Mouse (Mus musculus) left cerebral cortex, adult 8-10 months (tissue): ENCODE measurements at regions not wholly inside any gene's neighbourhood (a gene's known extent, or its start where the extent isn't known, plus 50 kb on each side); places are given as distances from the start of the nearest gene placed in this dataset.
"Not testable (repeated sequence)": the region's sequence is repeated elsewhere in the genome, so short reads cannot be mapped to it uniquely, and the experiment has no call there.

Experiments
- DNase-seq, 2 experiments: peaks; one replicate each; pipeline ENCODE4 v3.0.0; 2022; ENCODE audit warnings: low spot score in 2 of 2

DNA sequence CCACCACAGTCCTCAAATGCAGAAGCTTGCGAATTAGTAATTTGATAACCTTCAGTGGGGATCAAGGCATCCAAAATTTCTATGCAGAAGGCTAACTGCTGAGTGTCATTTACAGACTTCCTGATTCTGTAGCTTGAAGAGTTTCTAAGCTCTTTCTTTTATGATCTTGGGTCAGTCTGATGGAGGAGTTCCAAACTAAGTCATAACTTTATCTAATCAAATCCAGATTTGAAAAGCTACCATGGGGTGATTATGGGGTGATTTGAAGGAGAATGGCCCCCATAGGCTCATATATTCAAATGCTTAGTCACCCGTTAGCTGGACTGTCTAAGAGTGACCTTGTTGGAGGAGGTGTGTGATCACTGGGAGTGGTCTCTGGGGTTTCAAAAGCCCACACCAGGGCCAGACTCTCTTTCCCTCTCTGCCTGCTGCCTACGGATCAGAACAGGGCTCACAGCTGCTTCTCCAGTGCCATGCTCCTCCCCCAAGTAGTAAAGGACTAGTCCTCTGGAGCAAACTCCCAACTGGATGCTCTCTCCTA, 152.0 kb upstream of the Supt20 start:
- no peak for DNase-seq

DNA sequence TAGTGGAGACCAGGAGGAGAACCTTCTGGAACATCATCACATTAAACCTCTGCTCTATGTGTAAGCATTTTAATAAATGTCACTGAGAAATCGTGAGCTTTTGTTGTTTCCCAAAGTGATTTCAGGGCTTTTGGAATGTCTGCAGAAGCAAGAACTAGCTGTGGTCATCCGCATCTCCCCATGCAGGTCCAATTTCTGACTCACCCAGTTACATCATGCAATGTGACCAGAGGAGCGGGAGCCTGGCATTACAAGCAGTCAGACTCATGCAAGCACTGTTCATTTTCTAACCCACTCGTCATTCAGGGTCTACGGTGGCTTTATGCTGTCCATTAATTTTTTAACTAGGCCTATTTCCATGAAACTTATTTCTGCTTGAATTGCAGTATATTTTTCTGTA, 151.2 kb upstream of the Supt20 start:
- no peak for DNase-seq

DNA sequence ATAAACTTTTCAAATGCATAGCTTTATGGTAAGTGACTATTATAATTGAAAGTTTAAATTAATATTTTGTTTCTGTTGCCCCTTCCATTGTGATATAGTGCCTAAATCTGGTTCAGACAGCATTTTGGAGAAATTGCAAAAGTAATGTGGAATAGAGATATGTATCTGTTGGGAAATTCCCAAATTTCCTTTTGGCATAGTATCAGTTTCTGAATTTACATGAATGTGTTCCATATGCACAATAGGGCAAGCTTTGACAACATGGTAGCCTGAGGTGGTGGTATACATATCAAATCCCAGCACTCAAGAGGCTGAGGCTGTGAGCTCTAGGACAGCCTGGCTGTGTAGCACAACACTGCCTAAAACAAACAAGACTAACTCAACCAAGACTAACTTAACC, 147.2 kb upstream of the Supt20 start:
- no peak for DNase-seq

DNA sequence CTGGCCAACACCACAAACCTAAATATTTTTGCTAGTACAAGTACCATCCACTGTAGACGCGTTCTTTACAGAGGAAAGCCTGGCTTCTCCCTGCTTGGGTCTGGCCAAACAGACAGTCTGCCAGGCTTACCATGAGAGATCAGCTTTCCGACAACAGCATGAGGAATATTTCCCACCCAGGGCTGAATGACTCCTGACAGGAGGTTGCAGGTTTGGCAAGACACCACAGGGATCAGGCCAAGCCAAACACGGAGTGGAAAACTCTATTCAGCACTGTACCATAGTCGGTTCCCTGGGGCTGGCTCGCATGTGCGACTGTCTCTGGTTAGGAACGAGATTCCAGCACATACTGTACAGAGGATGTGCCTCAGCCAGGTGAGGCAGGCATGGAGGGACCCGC, 140.7 kb upstream of the Supt20 start:
- DNase-seq = no peak

DNA sequence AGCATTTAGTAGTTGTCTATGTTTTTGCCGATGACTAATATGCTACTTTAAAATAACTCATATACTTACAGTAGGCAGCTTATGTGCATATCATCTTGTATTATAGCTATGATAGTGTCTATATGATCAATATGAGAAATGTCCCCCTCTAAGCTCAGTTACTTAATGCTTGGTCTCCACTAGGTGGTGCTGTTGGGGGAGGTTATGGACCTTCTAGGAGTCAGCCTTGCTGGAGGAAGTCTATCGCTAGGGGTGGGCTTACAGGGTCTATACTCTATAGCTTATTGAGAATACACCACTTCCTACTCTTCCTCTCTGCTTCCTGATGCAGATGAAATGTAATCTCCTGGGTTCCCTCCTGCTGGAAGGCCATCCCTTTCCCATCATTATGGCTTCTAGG, 136.7 kb upstream of the Supt20 start:
- DNase-seq = no peak

DNA sequence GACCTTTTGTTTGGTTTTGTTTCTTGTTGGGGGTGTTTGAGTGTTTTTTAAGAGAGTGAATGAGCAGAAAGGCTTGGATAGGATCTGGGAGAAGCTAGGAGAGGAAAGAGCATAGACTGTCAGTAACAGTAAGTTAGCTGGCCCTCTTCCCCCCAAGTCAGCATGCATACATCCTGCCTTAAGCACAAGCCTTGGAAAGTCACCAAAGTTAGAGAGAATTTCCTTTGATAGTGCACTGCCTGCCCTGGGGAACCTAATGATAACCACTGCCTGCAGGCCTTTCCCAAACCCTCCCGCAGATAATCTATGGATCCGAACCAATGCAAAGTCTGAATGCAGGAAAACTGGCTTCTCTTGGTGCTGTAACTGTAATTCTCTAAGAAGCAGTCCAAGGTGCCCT, 133.6 kb upstream of the Supt20 start:
- DNase-seq = no peak

DNA sequence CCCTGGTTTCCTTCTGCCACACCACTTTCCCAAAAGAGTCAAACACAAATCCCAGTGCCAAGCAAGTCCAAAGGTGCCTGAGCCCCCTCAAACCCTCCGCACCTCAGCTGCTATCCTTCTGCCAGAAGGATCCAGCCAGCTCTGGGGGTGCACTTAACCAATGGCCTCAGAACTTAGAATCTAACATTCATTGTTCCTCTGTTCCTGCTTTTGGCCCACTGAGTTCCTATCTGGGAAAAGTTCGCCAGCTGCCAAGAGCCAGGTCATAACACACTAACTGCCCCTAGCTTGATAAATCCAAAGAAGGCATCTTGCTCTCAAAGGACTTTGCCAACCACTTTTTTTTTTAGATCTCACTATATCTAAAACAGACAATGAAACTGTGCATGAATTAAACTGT, 133.1 kb upstream of the Supt20 start:
- DNase-seq = no peak

DNA sequence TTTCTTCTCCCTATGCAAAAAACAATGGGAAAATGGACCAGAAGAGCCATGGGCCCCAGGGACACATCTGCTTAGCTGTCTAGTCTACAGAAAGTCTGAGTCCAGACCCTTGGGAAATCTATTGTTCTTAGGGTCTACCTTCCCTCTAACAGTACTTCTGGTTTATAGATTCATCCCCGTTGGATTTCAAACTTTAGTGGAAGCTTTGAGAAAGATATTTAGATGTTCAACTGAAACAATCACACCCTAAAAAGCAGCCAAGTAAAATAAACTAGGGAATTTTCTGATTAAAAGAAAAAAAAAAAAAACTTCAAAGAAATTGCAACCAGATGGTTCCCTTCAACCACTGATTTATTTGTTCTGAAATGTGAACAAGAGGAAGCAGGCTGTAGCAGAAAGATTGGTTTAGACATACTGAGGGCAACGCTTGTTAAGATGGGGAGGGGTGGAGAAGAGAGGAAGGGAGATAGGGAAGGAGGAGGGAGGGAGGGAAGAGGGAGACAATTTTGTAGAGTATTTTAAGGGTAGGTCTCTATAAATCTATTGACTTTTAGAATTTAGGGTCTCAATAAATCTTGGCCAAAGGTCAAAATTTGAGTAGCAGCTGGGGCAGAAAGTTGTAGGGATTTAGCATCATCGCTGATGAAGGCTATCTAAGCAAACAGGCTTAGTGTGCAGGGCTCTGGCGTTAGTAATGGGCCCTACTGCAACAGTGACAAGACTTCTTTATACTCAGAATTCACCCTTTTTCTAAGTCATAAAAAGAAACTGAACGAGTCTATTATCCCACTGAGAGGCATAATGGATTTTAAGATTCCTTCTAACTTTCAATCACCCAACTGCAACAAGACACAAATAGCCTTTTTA, 132.3 kb upstream of the Supt20 start:
- DNase-seq = no peak

DNA sequence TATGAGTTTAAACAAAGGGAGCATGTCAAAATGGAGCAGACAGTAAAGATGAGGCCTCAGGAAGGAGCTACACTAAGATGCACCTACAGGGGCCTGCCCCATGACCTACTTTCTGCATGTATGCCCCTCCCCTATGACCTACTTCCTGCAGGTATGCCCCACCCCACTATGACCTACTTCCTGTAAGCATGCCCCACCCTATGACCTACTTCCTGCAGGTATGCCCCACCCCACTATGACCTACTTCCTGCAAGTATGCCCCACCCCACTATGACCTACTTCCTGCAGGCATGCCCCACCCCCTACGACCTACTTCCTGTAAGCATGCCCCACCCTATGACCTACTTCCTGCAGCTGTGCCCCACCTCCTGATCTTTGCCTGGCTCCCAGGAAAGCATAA, 125.3 kb upstream of the Supt20 start:
- DNase-seq = no peak

DNA sequence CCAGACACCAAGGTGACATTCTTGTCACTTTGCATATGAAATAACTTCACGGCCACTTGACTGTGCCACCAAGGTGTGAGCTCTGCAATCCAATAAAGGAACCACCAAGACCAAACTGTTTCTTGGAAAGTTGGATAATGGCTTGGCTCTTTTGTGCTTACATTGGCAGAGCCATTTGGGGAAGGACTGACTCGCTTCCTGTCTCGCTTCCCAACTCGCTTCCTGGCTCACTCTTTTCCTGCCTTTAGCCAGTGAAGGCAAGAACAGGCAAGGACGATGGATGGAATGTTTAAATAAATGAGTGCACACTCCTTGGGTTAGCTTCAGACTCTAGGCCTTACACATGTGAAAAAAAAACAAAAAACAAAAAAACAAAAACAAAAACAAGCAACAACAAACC, 124.5 kb upstream of the Supt20 start:
- DNase-seq = no peak

DNA sequence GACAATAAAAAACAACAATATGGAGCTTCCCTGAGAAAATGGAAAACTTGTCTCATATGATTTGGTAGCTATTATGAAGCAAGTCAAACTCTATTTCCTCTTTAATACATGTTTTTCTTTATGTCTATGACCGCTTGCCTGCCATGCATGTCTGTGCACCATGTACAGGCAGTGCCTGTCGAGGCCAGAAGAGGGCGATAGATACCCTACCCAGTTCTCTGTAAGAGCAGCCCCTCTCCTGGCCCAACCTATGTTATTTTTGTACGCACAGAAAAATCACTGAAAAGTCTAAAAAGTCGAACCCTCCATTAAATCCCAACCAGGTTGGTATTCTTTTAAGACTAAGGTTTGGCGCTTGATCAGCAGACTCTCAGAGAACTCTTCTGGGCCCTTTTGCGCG, 122.1 kb upstream of the Supt20 start:
- DNase-seq = no peak

DNA sequence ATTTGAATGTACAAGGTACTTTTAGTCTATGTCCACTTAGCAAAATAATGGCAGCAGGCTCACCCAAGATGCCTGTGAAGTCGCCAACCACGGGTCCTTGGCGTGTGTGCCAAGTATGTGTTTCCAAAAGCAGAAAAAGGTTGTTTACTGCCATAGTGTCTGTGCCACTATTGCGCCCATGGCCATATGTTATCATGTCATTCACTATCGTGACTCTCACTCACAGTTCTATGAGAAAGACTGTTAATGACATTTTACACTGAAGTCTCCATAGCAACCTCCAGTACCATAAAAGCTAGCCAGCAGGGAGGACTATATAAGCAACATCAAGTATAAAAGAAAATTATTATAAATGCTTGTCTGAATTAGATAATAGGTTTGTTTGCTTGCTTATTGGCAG, 114.8 kb upstream of the Supt20 start:
- no peak for DNase-seq

DNA sequence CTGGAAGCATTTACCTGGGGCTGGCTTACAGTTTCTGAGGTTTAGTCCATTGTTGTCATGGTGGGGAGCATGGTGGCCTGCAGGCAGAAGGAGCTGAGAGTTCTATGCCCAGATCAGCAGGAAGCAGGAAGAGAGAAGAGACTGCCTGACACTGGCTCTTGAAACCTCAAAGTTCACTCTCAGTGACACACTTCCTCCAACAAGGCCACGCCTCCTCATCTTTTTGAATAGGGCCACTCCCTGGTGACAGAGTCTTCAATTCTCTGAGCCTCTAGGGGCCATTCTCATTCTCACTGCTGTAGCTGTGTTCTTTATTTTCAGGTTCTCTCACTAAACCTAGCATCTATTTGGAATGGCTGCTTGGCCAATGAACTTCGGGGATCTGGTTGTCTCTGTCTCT, 113.2 kb upstream of the Supt20 start:
- DNase-seq = no peak

DNA sequence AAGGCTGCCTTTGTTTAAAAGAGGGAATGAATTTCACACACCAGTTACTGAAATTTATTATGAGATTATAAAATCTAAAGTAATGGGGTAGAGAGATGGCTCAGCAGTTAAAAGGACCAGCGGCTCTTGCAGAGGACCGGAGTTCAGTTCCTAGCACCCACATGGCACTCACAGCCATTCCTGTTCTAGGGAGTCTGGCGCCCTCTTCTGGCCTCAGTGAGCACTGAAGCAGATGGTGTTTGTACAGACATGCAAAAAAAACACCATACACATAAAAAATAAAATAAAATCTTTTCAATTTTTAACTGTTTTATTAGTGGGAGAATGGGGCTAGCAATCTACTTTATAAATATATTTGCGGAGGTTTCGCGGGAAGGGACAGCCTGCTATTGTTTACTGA, 112.3 kb upstream of the Supt20 start:
- DNase-seq = no peak

DNA sequence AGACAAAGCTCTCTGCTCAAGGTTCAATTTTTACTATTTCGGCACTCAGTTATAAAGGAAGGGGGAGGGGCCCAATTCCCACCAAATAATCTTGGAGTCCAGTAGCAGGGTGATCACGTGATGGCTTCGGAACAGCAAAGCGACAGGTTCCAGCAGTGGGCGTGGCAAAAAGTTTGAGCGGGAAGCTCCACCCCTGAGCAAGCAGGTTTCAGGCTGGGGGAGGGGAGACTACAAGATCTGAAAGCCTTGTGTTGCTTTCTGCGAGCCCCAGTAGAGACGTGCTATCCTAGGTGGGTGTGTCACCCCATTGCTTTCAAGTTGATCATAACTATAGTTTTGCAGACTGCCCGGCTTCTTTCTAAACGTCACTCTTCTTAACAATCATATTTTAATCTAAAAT, 106.8 kb upstream of the Supt20 start:
- not testable (repeated sequence) for DNase-seq

DNA sequence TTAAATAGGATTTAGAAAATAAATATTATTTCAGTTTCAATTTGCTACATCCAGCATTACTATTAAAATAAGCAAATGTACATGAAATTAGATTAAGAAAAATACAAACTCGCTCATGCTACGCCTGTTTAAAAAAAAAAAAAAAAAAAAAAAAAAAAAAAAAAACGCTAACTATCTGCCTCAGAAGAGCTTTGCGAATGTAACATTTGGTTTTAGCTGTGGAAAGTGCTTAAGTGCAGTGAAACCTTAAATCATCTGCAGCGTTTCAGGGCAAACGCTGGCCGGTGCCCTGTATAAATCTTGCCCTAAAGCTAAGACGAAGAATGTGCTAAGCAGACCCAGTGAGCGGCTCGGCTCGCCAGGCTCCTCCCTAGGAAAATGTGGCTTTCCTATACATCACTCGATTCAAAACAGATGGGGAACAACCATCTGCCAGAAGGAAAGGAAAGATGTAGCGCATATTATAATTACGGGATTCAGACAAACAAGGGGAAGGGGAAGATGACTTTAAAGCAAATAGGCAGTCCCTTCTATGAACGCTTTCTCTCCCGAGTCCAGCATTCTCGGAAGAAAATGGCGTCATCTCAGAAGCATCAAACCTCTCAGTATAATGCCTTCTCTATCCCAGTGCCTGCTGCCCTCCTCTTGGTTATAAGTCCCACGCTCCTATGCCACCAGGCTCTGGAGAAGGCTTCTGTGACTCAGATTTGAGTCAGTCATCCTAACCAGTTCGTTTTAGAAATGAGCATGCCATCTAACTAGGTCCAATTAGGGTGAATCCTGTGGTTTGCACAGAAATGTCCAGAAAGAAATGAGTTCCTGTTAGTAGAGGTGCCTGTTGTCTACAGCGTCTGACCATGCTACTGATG, 105.2 kb upstream of the Supt20 start:
- DNase-seq = peak; percentile 4 to 17

DNA sequence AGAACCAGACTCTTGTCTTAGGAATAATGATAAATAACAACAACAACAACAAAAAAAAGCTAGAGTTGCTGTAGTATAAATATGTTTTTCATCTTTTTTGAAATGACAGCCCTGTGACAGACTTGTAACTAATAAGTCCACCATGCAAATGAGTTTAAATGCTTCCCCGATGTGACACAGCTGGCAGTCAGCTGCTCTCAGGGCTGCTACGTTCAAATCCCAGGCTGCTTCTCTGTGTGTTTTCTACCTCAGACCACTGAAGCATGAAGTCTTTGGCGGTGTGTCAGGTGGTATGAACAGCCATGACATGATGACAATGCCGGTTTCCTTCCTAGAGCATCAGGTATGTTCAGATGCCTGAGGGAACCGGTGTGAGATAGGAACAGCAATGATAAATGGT, 104.4 kb upstream of the Supt20 start:
- DNase-seq = no peak

DNA sequence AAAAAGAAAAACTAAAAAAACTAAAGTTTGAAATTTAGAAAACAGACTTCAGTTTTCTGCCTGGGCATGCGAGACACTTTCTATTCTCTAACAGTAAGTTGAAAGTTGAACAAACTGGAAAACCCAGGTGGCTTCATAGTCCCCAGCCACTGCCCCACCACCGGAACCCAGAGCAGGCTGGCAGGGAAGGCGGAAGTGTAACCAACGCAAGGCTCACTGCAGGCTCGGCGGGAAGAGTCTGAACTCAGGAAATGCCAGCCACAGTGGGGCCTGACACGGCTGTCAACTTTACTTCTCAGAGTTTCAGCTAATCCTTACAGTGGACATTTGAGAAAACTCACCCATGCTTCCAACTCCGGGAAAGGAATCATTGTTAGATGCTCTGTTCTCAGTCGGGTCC, 102.6 kb upstream of the Supt20 start:
- no peak for DNase-seq

DNA sequence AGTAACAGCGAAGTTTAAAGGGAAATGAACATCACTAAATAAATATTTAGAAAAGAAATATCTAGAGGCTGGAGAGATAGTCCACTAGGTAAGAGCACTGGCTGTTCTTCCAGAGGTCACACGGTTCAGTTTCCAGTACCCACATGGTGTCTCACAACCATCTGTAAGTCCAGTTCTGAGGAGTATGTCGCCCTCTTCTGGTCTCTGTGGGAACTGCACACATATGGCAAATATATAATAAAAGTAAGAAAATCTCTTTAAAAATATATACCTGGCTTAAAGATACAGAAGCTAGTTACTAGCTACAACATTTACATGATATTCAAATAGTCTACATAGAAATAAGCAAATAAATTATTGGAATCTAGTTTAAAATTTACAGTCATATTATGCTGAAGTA, 101.4 kb upstream of the Supt20 start:
- no peak for DNase-seq

DNA sequence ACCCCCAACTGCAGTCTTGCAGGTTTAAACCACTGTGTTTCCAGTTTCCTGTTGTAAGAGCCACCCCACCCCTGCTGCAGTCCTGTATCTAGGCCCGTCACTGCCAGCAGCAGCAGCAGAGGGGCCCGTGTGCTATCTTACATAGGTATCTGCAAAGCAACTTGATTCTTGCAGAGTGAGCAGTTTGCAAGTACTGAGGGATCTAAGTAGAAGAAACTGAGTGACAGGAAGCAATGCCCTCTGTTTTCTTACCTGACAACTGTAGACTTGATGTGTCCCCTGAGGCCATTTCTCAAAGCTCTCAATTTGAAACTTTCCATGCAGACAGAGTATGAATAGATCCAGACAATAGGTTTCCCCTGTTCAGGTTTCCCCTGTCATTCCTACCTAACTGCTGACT, 100.5 kb upstream of the Supt20 start:
- DNase-seq = no peak

DNA sequence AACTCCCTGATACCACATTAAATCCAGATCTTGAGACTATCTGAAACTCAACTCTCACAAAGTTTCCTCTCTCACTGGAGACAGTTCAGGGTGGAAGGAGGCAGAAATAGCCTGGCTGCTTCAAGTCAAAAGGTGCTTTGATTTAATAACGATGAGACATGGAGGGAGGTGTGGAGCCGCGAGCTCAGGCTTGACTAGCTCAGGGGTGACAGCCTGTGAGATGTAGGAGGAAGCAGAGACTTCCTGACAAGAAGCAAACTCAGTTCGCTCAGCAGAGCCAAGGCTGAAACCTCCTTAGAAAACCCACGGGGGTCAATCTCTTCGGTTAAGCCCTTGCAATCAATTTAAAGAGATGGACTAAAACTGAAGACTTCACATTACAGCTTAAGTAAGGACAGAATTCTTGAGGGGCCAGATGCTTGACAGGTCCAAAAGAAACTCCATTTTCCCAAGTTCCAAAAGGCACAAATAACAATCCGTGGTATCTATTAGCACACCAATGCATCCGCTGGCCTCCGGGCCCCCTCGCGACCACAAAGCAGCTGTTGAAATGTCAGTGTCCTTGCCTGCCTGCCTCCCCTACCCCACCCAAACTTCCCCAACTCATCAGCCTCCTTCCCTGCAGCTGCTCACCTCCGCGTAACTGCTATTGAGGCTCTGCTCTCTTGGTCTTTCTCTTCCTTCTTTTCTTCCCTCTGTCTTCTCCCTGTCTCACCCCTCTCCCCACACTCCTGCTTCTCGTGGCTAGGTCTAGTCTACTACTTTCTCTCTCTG, 99.8 kb upstream of the Supt20 start:
- no peak for DNase-seq

DNA sequence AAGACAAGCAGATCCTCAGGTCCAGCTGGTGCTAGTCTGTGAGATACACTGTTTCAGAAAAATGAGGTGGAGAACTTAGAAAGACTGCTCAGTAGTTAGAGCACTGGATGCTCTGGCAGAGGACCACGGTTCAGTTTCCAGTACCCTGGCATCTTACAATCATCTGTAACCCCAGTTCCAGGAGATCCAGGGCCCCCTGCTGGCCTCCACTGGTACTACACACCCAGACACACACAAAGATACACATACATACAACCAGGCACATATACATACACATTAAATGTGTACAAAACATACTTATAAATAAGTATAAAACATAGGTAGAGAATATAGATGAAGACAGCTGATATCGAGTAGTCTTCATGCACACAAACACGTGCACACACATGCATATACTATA, 97.4 kb upstream of the Supt20 start:
- DNase-seq = no peak
